Mouse (Mus musculus): ENCODE results near the gene 1500015O10Rik. TPM values are rescaled to one million over a fixed set of nuclear protein-coding genes. Genes with fewer than 3 reads are reported as not detected.

Gene 1500015O10Rik
- total and polyA plus RNA-seq, 2 experiments from 2014 or later: 12.8 to 21.9 TPM

- Histone ChIP-seq H3K27ac (ENCODE audit: low read depth, low read length) (no peak overlapping the region), H3K36me3 (ENCODE audit: insufficient read depth, low read length) (peaks cover 8% of the 10 kb centered on the region), H3K4me3 (ENCODE audit: low read depth, low read length) (no peak overlapping the region), H3K4me2 (ENCODE audit: low read depth, low read length, poor library complexity, severe bottlenecking) (no peak overlapping the region), H3K9ac (replicated peaks; ENCODE audit: low read length, poor library complexity, severe bottlenecking) (no peak overlapping the region), H3K27me3 (ENCODE audit: insufficient read depth, low read length) (no peaks in the 10 kb centered on the region), H3K9me3 (ENCODE audit: low read length) (no peaks in the 10 kb centered on the region), H3K4me1 (ENCODE audit: insufficient read depth, low read length) (no peaks in the 10 kb centered on the region)
- DNase-seq (ENCODE audit: low spot score) (no peak), ATAC-seq (ENCODE audit: low FRiP score) (no peak)
- WGBS: 94% methylated on average over 2 of the region's 2 CpGs
- no peak for TF ChIP-seq CTCF (IDR thresholded peaks at IDR 0.05)
Measured at GRCm38 (mm10) chr1:43789765-43790164, 59.4 kb downstream of the 1500015O10Rik start.

Other genes starting within 250 kb of the 1500015O10Rik start
- gene Uxs1, start 97.2 kb downstream of the 1500015O10Rik start, total RNA-seq (2014; rRNA removed): 16.8 and 27.8 TPM in 2 replicates
- 19.6 and 20.1 TPM in 2 replicates for gene Uxs1, start 97.2 kb downstream of the 1500015O10Rik start, polyA plus RNA-seq (2015; fragmentation: Nextera tagmentation; extraction: Ambion mirVana)
- gene Tpp2, start 203.0 kb downstream of the 1500015O10Rik start, total RNA-seq (2014; rRNA removed): 33.2 and 38.7 TPM in 2 replicates
- 43.4 and 46.7 TPM in 2 replicates for gene Tpp2, start 203.0 kb downstream of the 1500015O10Rik start, polyA plus RNA-seq (2015; fragmentation: Nextera tagmentation; extraction: Ambion mirVana)